Comparison of ENCODE assay signal across 11 mouse cellular contexts in genomic region chr12:17770538-17770937, GRCm38 (mm10).
A peak's percentile ranks its signal among the peaks of the same experiment; 100 is the strongest.
DNase-seq lines count a peak whose midpoint lies in the region; ATAC-seq lines count a peak whose summit lies in the region.
"Had no signal": no experiment of that assay in that cellular context is flagged by ENCODE, and none has a peak within 500 bp of the region (broad histone marks: within the 10 kb centered on the region; RNA-seq: fewer than 3 reads in every experiment).

No protein-coding gene starts in this region.

- peak; percentile 92 for ATAC-seq in kidney, embryonic 16.5 days (ENCODE audit: low FRiP score, low TSS enrichment)
- ATAC-seq in common myeloid progenitor, adult 5-6 weeks (replicated peaks; ENCODE audit: low read depth, poor library complexity, severe bottlenecking) = peak; percentile 95
- ATAC-seq in megakaryocyte, adult 5-6 weeks (ENCODE audit: poor library complexity, severe bottlenecking) = peak; percentile 66
- ATAC-seq: hindbrain, postnatal 0 days; Patski had no signal

- H3K4me2 ChIP-seq in kidney, embryonic 16.5 days (replicated peaks; ENCODE audit: low read depth, low read length) = no peak overlapping the region
- H3K4me2 ChIP-seq: limb, embryonic 13.5 days; neural tube, embryonic 15.5 days had no signal

- peak overlapping the region; percentile 58; the same call in 1 of the 2 replicates for H3K27ac ChIP-seq in kidney, embryonic 16.5 days (ENCODE audit: low read length)
- H3K27ac ChIP-seq: hindbrain, postnatal 0 days; limb, embryonic 13.5 days; neural tube, embryonic 15.5 days had no signal

- no peak overlapping the region for H3K9ac ChIP-seq in kidney, embryonic 16.5 days (replicated peaks; ENCODE audit: low read length)
- H3K9ac ChIP-seq: limb, embryonic 13.5 days; neural tube, embryonic 15.5 days had no signal

- no peaks in the 10 kb centered on the region for H3K9me3 ChIP-seq in kidney, embryonic 16.5 days (ENCODE audit: low read length)
- H3K9me3 ChIP-seq: limb, embryonic 13.5 days; neural tube, embryonic 15.5 days had no signal

- no peaks in the 10 kb centered on the region for H3K27me3 ChIP-seq in kidney, embryonic 16.5 days (ENCODE audit: insufficient read depth, low read length)
- H3K27me3 ChIP-seq: limb, embryonic 13.5 days; neural tube, embryonic 15.5 days; Patski had no signal

- H3K36me3 ChIP-seq in kidney, embryonic 16.5 days (ENCODE audit: insufficient read depth, low read length) = no peaks in the 10 kb centered on the region
- H3K36me3 ChIP-seq: limb, embryonic 13.5 days; neural tube, embryonic 15.5 days had no signal

- H3K4me1 ChIP-seq in kidney, embryonic 16.5 days (ENCODE audit: insufficient read depth, low read length) = peaks cover 26% of the 10 kb centered on the region
- H3K4me1 ChIP-seq: limb, embryonic 13.5 days; neural tube, embryonic 15.5 days had no signal

- no peak for DNase-seq in kidney, adult 8-10 months
- peak; percentile 26 for DNase-seq in kidney, postnatal 10 days
- DNase-seq in spleen, postnatal 14 days (ENCODE audit: low spot score in 2 of 2) = no peak
- no peak for DNase-seq in thymus, postnatal 14 days

- H3K4me3 ChIP-seq in kidney, embryonic 16.5 days (ENCODE audit: low read length) = no peak overlapping the region
- H3K4me3 ChIP-seq: limb, embryonic 13.5 days; neural tube, embryonic 15.5 days had no signal

- 25% methylated on average over 2 of the region's 2 CpGs for WGBS in kidney, embryonic 16.5 days
